Mouse (Mus musculus): ENCODE measurements around the gene Fthl17f. TPM values are rescaled to one million over a fixed set of nuclear protein-coding genes. Genes with fewer than 3 reads are reported as not detected.
"Not testable (repeated sequence)": the region's sequence is repeated elsewhere in the genome, so short reads cannot be mapped to it uniquely, and the experiment has no call there.

Gene Fthl17f
- not detected for total RNA-seq (2021)
- long read RNA-seq, result 0 reads

- not testable (repeated sequence) for DNase-seq (ENCODE audit: low spot score in 2 of 2)
Observed at GRCm38 (mm10) chrX:9062715-9063114, at the start of gene Fthl17f. Gene Fthl17f, plus strand, starts transcription at chrX:9063015.

- no peak for DNase-seq (ENCODE audit: low spot score in 2 of 2)
Observed at GRCm38 (mm10) chrX:9016079-9016478, 46.7 kb upstream of the Fthl17f start.

- no peak for DNase-seq (ENCODE audit: low spot score in 2 of 2)
Observed at GRCm38 (mm10) chrX:9019481-9019880, 43.3 kb upstream of the Fthl17f start.

DNA sequence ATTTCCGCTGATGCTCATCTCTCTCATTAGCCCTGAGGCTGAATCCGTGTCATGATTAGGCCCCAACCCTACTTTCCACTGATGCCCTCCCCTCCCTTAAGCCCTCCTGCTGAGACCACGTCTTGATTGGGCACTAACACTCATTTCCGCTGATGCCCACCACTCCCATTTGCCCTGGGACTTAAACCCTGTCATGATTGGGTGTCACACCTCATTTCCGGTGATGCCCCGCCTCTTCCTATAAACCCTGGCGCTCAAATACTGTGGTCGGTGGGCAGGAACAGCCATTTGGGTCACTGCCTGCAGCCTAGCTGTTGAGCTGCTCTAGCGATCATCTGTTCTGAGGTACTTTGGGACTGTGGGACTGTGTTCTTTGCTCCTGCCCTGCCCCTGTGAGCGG, 29.6 kb upstream of the Fthl17f start, which contains the start of gene Fthl17e:
Fthl17e (plus strand) TSS at position 301 of the 400 bp plus-strand sequence.
- not testable (repeated sequence) for DNase-seq (ENCODE audit: low spot score in 2 of 2)

DNA sequence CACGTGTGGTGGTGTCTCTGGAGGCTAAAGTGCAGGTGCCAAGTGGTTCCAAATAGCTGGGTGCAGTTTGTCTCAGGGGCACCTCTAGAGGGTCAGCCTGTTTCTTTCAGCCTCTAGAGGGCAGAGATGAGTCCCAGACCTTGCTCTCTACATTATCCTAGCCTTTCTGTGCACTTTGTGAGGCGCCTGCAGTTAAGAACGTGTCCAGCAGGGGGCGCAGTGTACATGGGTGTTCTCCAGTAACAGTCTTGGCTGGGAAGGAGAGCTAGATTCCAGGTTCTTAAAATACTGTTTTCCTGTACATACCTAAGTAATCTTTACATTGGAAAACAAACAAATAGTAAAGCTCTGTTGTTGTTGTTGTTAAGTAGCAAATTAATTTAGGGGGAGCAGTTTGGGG, 21.2 kb upstream of the Fthl17f start:
- DNase-seq (ENCODE audit: low spot score in 2 of 2), result peak in 1 of 2 experiments; percentile 37

- peak; percentile 82 to 83 for DNase-seq (ENCODE audit: low spot score in 2 of 2)
Observed at GRCm38 (mm10) chrX:9060952-9061351, 1.9 kb upstream of the Fthl17f start.

DNA sequence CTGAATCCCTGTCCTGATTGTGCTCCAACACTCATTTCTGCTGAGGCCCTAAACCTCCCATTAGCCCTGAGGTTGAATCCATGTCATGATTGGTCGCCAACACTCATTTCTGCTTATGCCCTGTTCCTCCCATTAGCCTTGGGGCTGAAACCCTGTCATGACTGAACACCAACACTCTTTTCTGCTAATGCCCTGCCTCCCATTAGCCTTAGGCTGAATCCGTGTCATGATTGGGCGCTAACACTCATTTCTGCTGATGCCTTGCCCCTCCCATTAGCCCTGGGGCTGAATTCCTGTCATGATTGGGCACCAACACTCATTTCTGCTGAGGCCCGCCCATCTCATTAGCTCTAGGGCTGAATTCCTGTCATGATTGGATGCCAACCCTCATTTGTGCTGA, 714 bp upstream of the Fthl17f start:
- DNase-seq (ENCODE audit: low spot score in 2 of 2), result no peak

GRCm38 (mm10) chrX:9077699-9078098, 14.9 kb downstream of the Fthl17f start:
- peak; percentile 17 to 91 for DNase-seq (ENCODE audit: low spot score in 2 of 2)

DNA sequence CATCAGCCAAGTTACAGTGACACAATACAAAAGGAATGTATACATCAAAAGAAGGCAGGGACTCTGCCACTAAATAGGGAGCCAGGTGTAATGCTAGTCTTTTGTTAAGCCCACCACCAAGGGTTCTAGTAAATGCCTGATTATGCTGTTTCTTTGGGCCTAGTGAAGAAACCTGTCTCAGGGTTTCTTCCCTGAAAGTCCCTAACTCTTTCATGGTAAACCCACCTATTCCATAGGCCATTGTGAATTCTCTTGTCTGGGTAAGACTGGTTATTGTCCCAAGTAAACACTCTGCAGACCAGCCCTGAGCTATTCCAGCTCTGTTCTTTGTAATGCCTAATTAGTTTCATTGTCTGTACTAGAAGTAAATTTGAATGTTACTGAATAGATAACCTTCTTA, 32.3 kb downstream of the Fthl17f start:
- DNase-seq (ENCODE audit: low spot score in 2 of 2), result not testable (repeated sequence)

DNA sequence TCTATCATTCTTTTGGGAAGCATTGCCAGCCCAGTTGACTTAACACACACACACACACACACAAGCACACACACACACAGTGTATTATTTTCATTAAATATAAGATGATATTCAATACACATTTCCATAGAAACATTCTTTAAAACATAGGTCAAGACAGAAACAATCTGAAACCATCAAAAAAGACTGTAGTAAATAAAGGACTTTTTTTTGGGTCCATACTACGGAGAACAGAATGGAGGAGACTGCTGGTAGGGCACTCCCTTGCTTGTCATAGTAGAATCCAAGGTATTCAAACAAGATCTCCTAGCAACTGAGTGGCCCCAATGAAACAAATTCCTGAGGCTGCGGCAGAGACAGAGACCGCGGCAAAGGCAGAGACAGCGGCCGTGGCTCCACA, 41.4 kb downstream of the Fthl17f start, which contains the start of gene 4930402K13Rik:
4930402K13Rik (plus strand) TSS at position 301 of the 400 bp plus-strand sequence.
- DNase-seq (ENCODE audit: low spot score in 2 of 2), result no peak

- no peak for DNase-seq (ENCODE audit: low spot score in 2 of 2)
Observed at GRCm38 (mm10) chrX:9110381-9110780, 47.6 kb downstream of the Fthl17f start.

Other genes starting within 250 kb of the Fthl17f start
- gene Gm6592, start 219.0 kb upstream of the Fthl17f start, total RNA-seq (2021), result not detected
- not detected for gene Gm5751, start 188.8 kb upstream of the Fthl17f start, total RNA-seq (2021)
- 10 to 100 TPM; 35.3 to 35.9 TPM for gene B630019K06Rik, start 170.6 kb upstream of the Fthl17f start, total RNA-seq (2021)
- gene Fthl17b, start 100.0 kb upstream of the Fthl17f start, total RNA-seq (2021), result not detected
- not detected for gene Fthl17c, start 86.5 kb upstream of the Fthl17f start, total RNA-seq (2021)
- gene Fthl17d, start 76.3 kb upstream of the Fthl17f start, total RNA-seq (2021), result not detected
- gene Fthl17e, start 29.5 kb upstream of the Fthl17f start, total RNA-seq (2021), result not detected
- not detected for gene 4930402K13Rik, start 41.5 kb downstream of the Fthl17f start, total RNA-seq (2021)
- 1 to 10 TPM; 4.8 to 6.9 TPM for gene Lancl3, start 136.9 kb downstream of the Fthl17f start, total RNA-seq (2021)
- not detected for gene Gm14862, start 193.9 kb downstream of the Fthl17f start, total RNA-seq (2021)
- gene Xk, start 209.7 kb downstream of the Fthl17f start, total RNA-seq (2021), result 10 to 100 TPM; 12.9 to 17.9 TPM
- not detected for gene H2al1m, start 220.7 kb downstream of the Fthl17f start, total RNA-seq (2021)